Mouse (Mus musculus): ENCODE measurements around the gene Gal3st4. TPM values are rescaled to one million over a fixed set of nuclear protein-coding genes. Genes with fewer than 3 reads are reported as not detected.

Gal3st4 gene
- total RNA-seq, 2 experiments from 2014 or later: 3.6 to 4.5 TPM

DNA sequence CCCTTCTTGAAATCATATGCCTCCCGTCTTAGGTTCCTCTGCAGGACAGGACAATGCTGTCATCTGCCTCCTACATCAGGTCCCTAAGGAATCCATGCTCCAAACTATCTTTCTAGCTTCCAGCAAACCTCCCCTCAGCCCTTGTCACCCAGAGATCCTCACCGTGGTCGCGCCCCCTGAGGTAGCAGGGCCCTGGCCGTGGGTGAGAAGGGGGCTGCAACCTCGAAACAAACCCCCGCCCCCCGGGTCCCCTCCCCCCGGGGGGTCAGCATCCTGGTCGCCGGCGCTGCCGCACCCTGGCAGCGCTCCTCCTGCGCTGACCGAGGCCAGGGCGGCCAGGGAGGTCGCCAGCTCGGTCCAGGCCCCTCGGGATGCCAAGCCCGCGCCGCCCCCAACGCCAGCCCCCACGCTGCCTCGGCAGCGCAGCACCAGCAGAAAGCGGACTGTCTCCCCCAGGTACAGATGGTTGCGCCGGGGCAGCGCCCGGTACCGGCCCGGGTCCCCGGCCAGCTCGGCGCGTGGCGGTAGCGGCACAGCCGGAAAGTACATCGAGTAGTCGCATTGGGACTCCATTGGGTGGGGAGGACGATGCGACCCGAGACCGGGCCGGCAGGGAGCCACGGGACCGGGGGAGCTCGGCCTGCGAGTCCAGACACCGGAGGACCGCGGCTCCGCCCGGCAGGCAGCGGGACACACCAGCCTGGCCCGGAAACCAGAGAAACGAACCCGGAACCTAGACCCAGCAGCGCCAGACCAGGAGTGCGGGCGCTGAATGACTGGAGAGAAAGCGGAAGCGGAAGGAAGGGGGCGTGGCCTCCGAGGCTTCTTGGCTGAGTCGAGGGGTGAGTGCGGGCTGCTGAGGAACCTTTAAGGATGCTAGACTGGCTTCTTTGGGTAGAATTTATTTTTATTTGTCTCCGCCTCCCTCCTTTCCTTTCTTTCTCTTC lies 9.1 kb downstream of the Gal3st4 start, which contains the start of gene BC037034:
TSS of gene BC037034 (minus strand) at position 774 of the 947 bp plus-strand sequence.
- peak; percentile 93 to 94 for DNase-seq (ENCODE audit: low spot score in 2 of 2)
- intact Hi-C loops (cut with DNase I): loop anchor here (10.0 kb wide), 1 partner anchor 181 kb away; the partner anchor contains the start of gene Zfp157

- no peak for DNase-seq (ENCODE audit: low spot score in 2 of 2)
- intact Hi-C loops (cut with DNase I): loop anchor here (10.0 kb wide), 1 partner anchor 182 kb away; the partner anchor contains the start of gene Zfp157
These were observed 9.9 kb downstream of the Gal3st4 start for GRCm38 (mm10) chr5:138262582-138263240.

DNA sequence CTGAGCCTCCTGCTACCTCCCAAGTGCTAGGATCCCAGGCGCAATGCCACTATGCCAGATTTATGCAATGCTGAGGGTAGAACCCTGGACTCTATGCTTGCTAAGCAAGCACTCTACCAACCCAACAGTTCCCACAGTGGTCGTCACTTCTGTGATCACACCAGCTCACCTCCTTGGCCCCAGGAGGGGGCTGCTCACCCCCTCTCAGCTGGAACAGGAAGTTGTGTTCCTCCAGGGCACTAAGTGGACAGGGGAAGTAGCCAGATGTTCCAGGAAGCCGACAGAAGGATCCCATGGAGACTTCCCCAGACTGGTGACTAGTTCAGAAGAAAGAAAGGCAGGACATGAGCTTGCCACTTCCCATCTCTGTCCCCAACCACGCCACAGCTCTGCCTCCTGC lies 10.6 kb downstream of the Gal3st4 start:
- DNase-seq (ENCODE audit: low spot score in 2 of 2): no peak
- intact Hi-C loops (cut with DNase I): loop anchor here (10.0 kb wide), 1 partner anchor 183 kb away; the partner anchor contains the start of gene Zfp157

GRCm38 (mm10) chr5:138260834-138261233 lies 11.8 kb downstream of the Gal3st4 start:
- DNase-seq (ENCODE audit: low spot score in 2 of 2): no peak
- intact Hi-C loops (cut with DNase I): loop anchor here (10.0 kb wide), 1 partner anchor 184 kb away; the partner anchor contains the start of gene Zfp157

DNA sequence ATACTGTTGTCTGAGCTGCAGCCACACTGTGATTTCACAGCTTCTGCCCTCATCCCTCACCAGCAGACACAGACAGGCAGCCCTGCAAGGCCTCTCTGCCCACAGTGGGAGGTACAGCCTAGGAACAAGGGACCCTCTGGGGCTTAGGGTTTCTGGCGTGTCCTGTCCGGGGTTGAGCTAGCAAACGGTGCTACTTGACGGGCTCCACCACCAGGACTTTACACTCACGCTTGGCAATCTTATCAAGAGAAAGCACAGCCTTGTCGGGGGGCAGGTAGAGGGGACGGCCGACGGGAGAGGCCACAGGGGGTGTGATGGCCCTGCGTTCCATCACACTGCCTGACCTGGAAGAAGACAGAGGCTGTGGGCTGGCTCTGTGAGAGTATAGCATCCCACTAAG lies 12.6 kb downstream of the Gal3st4 start:
- intact Hi-C loops (cut with DNase I): loop anchor here (10.0 kb wide), 1 partner anchor 185 kb away; the partner anchor contains the start of gene Zfp157
- DNase-seq (ENCODE audit: low spot score in 2 of 2): no peak

GRCm38 (mm10) chr5:138258993-138259392 lies 13.6 kb downstream of the Gal3st4 start:
- intact Hi-C loops (cut with DNase I): no loop called here
- DNase-seq (ENCODE audit: low spot score in 2 of 2): no peak

DNA sequence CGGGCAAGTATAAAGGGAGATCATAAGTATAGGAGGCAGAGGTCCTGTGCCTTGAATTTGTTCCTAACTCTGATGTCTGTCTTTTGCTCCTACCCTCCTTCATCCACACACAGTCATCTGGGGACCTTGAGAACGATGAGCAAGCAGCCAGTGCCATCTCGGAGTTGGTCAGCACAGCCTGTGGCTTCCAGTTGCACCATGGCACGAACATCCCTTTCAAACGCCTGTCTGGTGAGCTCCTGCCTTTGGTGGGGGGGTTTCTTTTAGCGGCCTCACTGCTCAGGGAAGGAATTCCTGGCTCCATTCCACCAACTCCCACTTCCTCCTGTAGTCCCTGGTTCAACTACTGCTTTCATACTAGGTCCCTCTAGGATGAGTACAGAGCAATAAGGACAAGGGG lies 14.1 kb downstream of the Gal3st4 start:
- no peak for DNase-seq (ENCODE audit: low spot score in 2 of 2)

GRCm38 (mm10) chr5:138258078-138258477 lies 14.6 kb downstream of the Gal3st4 start:
- no peak for DNase-seq (ENCODE audit: low spot score in 2 of 2)
- intact Hi-C loops (cut with DNase I): no loop called here

More for the DNA sequence above, 14.1 kb downstream of the Gal3st4 start:
- intact Hi-C loops (cut with DNase I): no loop called here

- no peak for DNase-seq (ENCODE audit: low spot score in 2 of 2)
- intact Hi-C loops (cut with DNase I): no loop called here
These were observed 15.1 kb downstream of the Gal3st4 start for GRCm38 (mm10) chr5:138257585-138257978.

- DNase-seq (ENCODE audit: low spot score in 2 of 2): no peak
- intact Hi-C loops (cut with DNase I): no loop called here
These were observed 15.6 kb downstream of the Gal3st4 start for GRCm38 (mm10) chr5:138256966-138257584.

- intact Hi-C loops (cut with DNase I): no loop called here
These were observed 16.6 kb downstream of the Gal3st4 start for GRCm38 (mm10) chr5:138256094-138256467.

DNA sequence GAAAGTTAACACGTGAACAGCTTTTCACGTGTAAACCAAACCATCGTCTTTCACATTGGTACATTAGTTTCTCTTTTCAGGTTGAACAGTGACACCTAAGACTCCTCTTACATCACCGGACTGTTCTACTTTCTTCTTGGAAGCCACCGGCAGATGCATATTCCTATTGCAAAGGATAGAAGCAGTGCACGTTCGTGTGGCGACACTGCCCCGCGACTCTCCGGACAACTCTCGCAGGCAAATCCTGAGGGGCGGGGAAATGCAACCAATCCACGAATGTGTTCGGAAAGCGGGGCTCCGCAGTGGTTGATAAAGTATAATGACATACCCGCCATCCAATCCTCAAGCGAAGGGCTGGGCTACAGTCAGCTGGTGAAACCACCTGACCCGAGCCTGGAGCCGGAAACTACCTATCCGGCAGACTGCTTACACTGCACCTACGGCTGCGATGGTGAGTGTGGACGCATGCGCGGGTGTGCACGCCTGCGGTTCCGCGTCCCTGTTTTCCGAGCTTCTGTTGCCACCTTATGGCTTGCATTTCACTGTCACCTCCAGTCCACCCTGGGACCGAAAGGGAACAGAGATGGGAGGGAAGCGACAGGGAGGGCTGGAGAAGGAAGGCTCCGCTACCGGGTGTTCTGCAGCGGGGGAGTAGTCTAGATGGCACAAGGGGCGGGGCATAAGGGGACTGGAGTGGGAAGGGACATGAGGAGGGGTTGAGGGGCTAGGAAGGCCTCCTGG lies 17.1 kb downstream of the Gal3st4 start, which contains the start of gene Lamtor4:
TSS of gene Lamtor4 (plus strand) at position 130 of the 741 bp plus-strand sequence.
- intact Hi-C loops (cut with DNase I): no loop called here
- DNase-seq (ENCODE audit: low spot score in 2 of 2): peak; percentile 97 to 99

More at GRCm38 (mm10) chr5:138256094-138256467, 16.6 kb downstream of the Gal3st4 start:
- no peak for DNase-seq (ENCODE audit: low spot score in 2 of 2)

- intact Hi-C loops (cut with DNase I): loop anchor here (5.0 kb wide), 1 partner anchor 51 kb away; no protein-coding TSS in a partner anchor
These were observed 19.6 kb downstream of the Gal3st4 start for GRCm38 (mm10) chr5:138253061-138253460.

DNA sequence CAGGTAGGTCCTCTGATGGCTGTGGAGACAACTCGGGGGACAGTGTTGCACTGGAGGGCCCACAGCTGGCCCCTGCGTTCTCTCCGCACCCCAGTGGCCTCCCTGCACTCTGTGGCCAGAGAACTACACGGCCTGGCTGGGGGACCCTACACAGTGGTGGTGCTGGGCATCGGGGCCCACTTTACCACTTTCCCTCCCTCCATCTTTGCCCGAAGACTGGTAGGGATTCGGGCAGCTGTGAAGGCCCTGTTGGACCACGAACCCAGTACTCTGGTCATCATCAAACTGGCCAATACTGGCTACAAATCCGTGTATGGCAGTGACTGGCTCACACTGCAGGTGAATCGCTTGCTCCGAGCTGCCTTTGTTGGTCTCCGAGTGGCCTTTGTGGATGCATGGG lies 21.5 kb downstream of the Gal3st4 start:
- DNase-seq (ENCODE audit: low spot score in 2 of 2): no peak
- intact Hi-C loops (cut with DNase I): loop anchor here (5.0 kb wide), 1 partner anchor 49 kb away; no protein-coding TSS in a partner anchor

More at GRCm38 (mm10) chr5:138253061-138253460, 19.6 kb downstream of the Gal3st4 start:
- no peak for DNase-seq (ENCODE audit: low spot score in 2 of 2)

- no peak for DNase-seq (ENCODE audit: low spot score in 2 of 2)
These were observed 31.1 kb downstream of the Gal3st4 start for GRCm38 (mm10) chr5:138241511-138241910.

DNA sequence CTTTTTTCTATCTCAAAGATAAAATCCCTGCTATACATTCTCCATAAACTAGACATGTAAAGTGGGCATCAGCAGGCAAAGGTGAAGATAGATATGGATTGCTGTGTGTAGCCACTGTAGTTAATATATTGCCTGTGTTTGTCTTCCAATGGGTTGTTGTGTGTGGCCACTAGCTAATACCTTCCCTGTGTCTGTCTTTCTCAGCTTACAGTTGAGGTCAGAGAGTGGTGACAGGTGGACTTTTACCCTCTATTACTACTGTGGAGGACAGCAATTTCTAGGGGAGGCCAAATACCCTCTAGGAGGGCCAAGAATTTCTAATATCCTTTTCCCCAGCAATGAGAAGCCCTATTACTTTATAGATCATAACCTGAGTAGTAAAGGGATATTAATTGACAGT lies 38.4 kb downstream of the Gal3st4 start:
- intact Hi-C loops (cut with DNase I): no loop called here
- no peak for DNase-seq (ENCODE audit: low spot score in 2 of 2)

More at GRCm38 (mm10) chr5:138241511-138241910, 31.1 kb downstream of the Gal3st4 start:
- intact Hi-C loops (cut with DNase I): no loop called here

- intact Hi-C loops (cut with DNase I): no loop called here
- no peak for DNase-seq (ENCODE audit: low spot score in 2 of 2)
These were observed 38.9 kb downstream of the Gal3st4 start for GRCm38 (mm10) chr5:138233778-138234177.

- intact Hi-C loops (cut with DNase I): no loop called here
- DNase-seq (ENCODE audit: low spot score in 2 of 2): no peak
These were observed 43.1 kb downstream of the Gal3st4 start for GRCm38 (mm10) chr5:138229511-138229910.

- intact Hi-C loops (cut with DNase I): no loop called here
These were observed 44.6 kb downstream of the Gal3st4 start for GRCm38 (mm10) chr5:138228026-138228425.

More at GRCm38 (mm10) chr5:138228026-138228425, 44.6 kb downstream of the Gal3st4 start:
- peak; percentile 12 to 41 for DNase-seq (ENCODE audit: low spot score in 2 of 2)
